Mouse (Mus musculus) c-Kit-negative CD71-positive TER-119-positive erythroid progenitor cells, embryonic 14.5 days (primary cell): ENCODE measurements around the gene Elmo2.

Experiments used
- DNase-seq: peaks from one replicate; pipeline ENCODE4 v3.0.0-alpha.2; 2013; ENCODE audit warnings: low read depth, low spot score

Gene Elmo2

GRCm38 (mm10) chr2:165326304-165327190 lies at the start of gene Elmo2:
Elmo2 (minus strand) TSS chr2:165326479.
- DNase-seq, result peak; percentile 96

GRCm38 (mm10) chr2:165376001-165376400 lies 49.7 kb upstream of the Elmo2 start:
- DNase-seq, result no peak

DNA sequence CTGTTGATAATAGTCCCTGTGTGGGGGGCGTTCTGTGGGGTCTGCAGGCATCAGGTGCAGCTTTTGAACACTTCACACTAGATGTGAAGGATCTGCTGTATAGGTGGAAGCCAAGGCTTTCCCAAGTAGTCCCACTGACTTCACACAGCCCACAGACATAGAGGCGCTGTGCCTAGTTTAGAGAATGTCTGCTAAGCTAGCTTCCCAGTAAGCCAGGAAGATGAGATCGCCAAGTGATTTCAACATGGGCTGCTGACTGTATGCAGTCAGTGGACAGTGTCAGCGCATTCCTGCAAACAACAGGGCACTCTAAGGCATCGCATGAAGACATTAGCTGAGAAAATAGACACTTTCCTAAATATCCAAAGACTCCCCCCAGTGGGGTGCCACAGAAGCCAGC lies 49.2 kb upstream of the Elmo2 start:
- DNase-seq, result no peak

GRCm38 (mm10) chr2:165371066-165371465 lies 44.8 kb upstream of the Elmo2 start:
- DNase-seq, result no peak

DNA sequence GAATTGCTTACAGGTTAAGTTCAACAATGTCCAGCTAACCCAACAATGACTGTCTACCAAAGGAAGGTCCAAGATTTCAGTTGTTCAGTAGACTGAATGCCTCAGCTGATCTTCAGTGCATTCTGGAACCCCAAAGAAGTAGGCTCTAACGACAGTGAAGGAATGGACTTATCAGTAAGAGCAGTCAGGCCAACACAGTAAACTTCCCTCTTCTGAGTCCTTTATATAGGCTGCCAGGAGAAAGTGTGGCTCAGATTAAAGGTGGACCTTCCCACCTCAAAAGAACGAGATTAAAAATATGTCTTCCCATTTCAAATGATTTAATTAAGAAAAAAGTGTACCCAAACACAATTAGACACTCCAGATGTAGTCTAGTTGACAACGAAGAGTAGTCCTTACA lies 44.1 kb upstream of the Elmo2 start:
- no peak for DNase-seq

- DNase-seq, result no peak
Observed at GRCm38 (mm10) chr2:165368496-165368895, 42.2 kb upstream of the Elmo2 start, which contains the start of gene Zfp663. Zfp663 (minus strand) TSS chr2:165368729.

GRCm38 (mm10) chr2:165367868-165368439 lies 41.7 kb upstream of the Elmo2 start:
- DNase-seq, result no peak

GRCm38 (mm10) chr2:165367047-165367520 lies 40.8 kb upstream of the Elmo2 start:
- no peak for DNase-seq

DNA sequence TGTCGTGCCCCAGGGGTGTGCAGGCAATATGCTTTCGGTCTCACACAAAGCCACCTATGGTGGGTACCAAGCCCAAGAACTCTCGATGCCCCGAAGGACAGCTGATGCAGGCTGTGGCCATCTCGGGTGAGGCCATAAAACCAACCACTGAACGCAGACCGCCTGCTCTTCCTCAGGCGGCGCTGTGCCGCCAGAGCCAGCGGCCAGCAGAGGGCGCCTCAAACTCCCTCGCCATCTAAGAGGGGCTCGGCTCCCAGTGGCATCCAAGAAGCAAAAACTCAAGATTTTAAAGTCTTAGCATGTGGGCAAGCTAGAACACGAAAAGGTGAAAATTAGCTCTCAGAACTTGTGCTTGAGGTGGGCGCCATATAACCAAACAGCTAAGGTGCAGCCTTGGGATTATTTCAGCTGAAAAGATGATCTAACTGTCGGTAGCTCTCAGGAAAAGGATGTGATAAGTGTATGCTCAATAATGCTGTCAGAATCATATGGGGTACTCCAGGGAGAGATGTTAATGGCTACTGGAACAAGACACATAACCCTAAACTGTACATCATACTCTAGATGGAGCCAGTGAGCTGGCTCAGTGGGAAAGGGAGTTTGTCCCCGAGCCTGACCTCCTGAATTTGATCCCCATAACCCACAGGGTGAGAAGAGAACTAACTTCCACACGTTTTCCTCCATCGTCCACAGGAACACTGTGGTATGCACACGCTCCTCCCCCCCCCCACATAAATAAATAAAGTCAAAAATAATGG lies 38.2 kb upstream of the Elmo2 start:
- no peak for DNase-seq

DNA sequence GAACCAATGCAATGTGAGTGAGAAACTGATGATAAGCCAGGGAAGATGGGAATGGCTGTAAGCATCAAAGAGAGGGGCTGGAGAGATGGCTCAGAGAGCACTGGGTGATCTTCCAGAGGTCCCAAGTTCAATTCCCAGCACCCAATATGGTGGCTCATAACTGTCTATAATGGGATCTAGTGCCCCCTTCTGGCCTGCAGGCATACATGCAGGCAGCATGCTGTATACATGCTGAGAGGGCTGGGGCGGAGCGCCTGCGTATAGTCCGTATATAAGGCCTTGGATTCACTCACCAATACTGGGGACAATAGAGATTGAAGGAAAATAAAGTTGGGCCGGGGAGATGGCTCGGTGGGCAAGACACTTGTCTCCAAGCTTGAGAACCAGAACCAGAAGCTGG lies 37.0 kb upstream of the Elmo2 start:
- no peak for DNase-seq

DNA sequence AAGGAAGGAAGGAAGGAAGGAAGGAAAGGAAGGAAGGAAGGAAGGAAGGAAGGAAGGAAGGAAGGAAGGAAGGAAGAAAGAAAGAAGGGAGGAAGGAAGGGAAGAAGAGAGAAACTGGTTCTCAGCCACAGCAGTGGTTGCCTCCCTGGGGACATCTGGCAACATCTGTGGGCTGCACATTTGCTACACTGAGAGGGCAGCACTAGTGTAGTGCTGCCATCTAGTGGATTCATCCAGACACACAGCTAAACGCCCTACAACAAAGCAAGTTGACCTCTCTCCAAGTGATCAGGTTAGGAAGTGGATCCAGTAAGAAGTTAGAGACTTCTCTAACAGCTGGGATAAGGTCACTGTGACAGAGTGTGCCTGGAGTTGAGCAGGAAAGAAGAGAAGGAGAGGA lies 34.6 kb upstream of the Elmo2 start:
- DNase-seq, result no peak

- no peak for DNase-seq
Observed at GRCm38 (mm10) chr2:165351828-165352513, 25.7 kb upstream of the Elmo2 start.

DNA sequence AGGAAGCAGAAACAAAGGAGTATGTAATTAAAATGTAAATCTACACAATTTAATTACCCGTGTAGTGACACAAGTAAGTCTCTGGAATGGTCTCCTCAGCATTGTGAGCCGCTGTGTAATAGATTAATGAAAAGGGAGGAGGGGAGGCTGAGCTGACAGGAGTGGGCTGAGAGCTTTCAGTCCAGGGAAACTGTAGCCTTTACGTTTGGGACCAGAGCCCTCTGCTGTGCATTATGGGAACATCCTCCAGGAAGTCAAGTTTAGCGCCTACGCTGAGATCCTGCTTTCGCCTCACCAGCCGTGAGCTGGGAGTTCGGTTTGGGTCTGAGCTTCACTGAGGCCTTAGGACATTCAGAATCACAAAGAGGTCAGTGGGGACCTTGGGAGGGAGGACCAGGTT lies 23.2 kb upstream of the Elmo2 start:
- no peak for DNase-seq

DNA sequence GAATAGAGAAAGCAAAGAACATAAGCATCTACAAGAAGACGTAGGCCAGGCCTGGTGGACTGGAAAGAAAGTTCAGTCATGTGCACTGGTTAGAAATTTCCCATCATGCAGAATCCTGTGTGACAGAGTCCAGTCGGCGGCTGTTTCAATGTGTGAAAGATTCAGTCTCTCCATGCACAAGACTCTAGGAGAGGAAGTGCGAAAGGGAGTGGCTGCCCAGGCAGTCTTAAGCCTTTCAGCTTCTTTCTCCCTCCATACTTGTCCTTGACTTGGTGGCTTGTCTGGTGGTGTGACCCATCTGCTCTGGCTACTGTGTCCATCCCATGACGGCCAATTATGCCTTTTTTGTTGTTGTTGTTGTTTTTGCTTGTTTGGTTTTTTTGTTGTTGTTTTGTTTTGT lies 19.9 kb upstream of the Elmo2 start:
- DNase-seq, result no peak

DNA sequence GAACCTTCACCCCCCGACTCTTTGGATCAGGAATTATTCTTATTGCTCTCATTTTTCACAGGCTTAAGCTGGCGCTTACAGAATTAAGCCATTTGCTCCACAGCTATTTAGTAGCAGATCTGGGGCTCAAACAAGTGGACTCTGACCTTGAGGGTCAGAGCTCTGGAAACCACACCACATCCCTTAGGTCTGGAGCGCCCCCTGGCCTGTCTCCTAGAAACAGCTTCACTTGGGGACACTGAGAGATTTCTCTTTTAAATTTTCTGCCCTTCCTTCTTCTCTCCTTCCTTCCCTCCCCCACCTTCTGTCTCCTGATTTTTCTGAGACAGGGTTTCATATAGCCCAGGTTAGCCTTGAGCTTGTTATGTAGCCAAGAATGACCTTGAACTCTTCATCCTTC lies 10.9 kb upstream of the Elmo2 start:
- no peak for DNase-seq

DNA sequence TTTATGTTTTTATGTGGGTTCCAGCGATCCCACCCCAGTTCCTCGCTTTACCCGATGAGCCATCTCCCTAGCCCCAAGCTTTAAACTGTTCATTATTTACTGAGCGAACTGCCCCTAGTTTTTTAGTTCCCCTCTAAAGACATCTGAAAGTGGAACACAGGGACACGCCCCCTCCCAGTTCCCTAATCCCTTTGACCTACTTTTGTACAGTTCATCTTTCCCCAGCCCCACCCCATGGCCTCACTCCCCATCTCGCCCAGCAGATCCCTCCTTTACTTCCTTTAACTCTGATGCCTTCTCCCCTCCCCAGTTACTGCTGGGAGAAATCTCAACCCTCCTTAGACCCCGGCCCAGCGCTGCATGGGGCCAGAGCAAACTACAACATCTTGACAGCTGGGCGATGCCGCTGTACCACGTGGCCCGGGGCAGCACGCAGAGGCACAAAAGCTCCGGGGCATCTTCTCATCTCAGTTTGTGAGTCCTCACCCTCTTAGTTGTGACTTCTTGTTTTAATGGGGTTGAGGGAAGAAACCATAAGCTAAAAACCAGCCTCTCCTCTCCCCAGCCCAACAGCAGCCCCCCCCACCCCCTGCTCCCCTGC lies 6.4 kb upstream of the Elmo2 start:
- DNase-seq, result no peak

DNA sequence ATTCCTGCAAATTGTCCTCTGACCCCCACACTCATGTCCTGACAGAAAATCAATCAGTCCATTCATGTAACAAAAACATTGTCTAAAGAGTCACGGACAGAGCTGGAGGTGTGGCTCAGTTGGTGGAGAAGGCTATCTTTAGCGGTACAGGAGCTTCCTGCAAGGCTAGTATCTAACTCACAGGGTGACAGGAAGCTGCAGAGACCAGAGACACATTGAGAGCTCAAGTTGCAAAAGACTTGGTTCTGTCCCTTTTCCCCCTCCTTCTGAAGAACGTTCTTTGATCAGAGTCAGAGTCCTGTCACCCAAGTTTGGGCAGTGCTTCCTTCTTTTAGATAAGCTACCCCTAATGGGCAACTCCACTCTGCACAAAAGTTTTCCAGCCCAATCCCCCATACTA lies 3.4 kb upstream of the Elmo2 start:
- no peak for DNase-seq

- DNase-seq, result no peak
Observed at GRCm38 (mm10) chr2:165328746-165329145, 2.5 kb upstream of the Elmo2 start.

DNA sequence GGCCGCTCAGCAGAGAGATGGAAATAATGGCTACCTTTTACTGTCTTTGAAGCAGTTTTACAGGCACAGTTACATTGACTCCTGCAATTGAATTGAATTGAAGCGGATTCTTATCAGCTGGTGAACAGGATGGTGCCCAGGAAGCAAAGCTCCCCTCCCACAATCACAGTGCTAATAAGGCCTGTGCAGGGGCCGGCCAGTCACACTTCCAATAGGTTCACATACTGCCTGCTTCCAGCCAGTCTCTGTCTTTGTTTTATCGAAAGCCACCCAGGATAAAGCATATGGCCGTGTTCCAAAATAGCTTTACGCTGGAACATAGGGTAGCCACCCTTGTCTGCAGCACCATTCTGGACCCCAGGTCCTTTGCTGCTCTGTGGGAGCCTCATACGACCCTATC lies 1.1 kb upstream of the Elmo2 start:
- DNase-seq, result no peak

DNA sequence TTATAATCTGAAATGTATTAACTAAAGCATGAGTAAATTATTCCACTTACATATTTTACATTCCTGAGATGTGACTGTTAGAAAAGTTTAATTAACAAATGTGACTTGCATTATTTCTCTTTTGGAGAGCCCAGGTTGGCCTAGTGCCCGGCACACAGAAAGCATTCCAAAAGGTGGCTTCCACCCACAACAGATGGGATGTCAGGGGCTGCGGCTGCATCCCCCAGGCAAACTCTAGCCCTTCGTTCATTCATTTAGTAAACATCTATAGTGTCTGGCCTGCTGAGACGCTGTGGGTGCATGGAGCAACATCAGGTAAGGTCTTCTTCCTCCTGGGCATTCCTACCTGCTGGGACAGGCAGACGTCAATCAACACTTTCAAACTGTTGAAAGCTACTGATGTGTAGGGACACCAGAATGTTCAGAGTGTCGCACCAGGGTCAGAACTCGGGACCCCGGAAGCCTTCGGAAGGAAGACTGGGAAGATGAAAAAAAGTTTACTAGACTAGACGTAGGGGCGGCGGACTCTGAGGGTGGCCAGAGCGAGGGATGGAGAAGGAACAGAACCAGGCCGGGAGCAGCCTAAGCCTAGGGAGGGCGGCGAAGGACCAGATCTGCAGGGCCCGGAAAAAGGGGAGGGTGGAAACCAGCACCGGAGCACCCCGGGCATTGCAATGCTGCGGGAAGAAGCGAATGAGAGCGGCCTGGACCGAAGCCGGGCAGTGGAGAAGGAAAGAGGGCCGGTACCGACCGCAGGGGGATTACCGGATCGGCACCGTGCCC lies 567 bp downstream of the Elmo2 start:
- DNase-seq, result peak; percentile 17

DNA sequence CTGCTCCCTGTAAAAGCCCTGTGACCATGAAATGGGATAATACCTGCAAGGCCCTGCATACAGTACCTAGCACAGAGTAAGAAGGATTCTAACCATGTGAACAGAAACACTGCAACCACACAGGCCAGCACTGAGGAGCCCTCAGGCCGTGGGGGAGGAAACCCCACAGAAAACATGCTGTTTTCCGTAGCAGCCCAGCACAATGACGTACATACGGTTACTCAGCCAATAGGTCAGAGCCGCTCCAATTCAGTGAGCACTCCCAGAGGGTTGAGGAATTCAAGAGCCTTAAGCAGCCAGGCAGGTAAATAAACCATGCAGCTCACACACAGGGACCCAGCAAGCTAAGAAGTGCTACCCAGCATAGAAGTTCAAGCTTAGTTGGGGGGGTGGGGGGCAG lies 2.4 kb downstream of the Elmo2 start:
- no peak for DNase-seq
